Mouse (Mus musculus) megakaryocyte progenitor cell, adult 5-6 weeks (primary cell): ENCODE results near the gene Gmcl1. TPM values are rescaled to one million over a fixed set of nuclear protein-coding genes. Genes with fewer than 3 reads are reported as not detected.

Source experiments
- ATAC-seq: replicated peaks from 2 replicates; pipeline ENCODE4 v1.8.0; 2016; ENCODE audit warnings: mild to moderate bottlenecking, moderate TSS enrichment, inconsistent platforms; ENCODE audit not compliant: poor library complexity
- total RNA-seq, 2 experiments: library from RNA; stranded (forward) in 1 of 2; stranded (reverse) in 1 of 2; fragments of 157-497, 149-512 nt in 1 of 2; fragments of 200-1000 nt in 1 of 2; gene quantifications; 2 replicates each; pipeline versions ENCODE4 v1.2.3 to v1.2.4; 2015 to 2017

Gene Gmcl1
- total RNA-seq, 2 experiments from 2014 or later = 26.1 to 28.2 TPM

DNA sequence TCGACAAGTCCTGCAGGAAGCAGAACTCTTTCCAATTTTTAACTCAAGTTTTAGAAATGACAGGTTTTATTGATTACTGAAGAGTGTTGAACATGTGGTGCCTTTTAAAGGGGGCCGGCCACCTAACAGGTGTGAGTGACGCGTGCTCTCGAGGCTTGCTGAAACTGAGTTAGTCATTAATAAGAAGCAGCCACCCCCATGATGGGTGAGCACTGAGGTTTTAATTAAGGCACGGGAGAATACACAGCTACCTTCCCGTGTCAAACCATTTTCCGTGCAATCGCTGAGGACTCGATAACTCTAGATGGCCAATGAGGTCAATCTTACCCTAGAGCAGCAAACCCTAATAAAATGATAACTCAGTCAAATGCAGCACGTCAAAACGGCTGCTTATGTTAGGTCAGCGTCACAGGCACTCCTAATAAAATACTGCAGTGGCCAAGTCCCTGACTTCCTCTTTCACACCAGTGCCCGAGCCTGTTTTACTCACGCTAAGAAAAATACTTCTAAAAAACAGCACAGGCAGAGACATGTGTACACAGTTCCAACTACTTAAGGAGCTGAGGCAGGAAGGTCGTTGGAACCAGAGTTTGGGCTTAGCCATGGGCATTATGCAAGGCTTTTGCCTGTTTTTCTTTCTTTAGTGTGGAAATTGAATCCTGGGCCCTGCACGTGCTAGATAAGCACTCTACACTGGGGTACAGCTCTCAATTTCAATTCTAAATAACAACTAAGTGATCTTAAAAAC lies 67.4 kb downstream of the Gmcl1 start:
- no peak for ATAC-seq

- no peak for ATAC-seq
These were observed 68.1 kb downstream of the Gmcl1 start for GRCm38 (mm10) chr6:86665076-86665475.

GRCm38 (mm10) chr6:86660161-86660877 lies 72.9 kb downstream of the Gmcl1 start:
- ATAC-seq = peak; percentile 89

GRCm38 (mm10) chr6:86658501-86658900 lies 74.7 kb downstream of the Gmcl1 start:
- no peak for ATAC-seq

GRCm38 (mm10) chr6:86654270-86654916 lies 78.8 kb downstream of the Gmcl1 start:
- peak; percentile 60 for ATAC-seq

GRCm38 (mm10) chr6:86653026-86653425 lies 80.2 kb downstream of the Gmcl1 start:
- no peak for ATAC-seq

GRCm38 (mm10) chr6:86646143-86646542 lies 87.0 kb downstream of the Gmcl1 start:
- ATAC-seq = no peak

DNA sequence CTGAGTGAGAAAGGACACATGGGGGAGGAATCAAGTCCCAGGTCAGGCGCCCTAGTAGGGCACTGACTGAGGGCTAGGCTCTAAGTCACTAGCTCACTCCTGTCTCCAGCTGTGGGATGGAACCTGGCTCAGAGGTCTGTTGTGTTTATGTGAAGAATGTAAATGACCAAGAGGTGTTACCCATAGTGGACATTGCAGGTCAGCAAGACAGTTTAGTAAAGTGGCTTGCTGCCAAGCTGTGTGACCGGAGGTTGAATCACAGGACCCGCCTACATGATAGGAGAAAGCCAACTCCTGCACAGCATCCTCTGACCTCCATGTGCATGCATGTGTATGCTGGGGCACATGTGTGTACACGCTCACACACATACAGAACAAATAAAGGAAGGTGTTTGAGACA lies 87.6 kb downstream of the Gmcl1 start:
- no peak for ATAC-seq

- ATAC-seq = no peak
These were observed 88.3 kb downstream of the Gmcl1 start for GRCm38 (mm10) chr6:86644775-86645400.

Other genes with a start within 250 kb of the Gmcl1 start
- 333 and 352 TPM in 2 replicates for gene Pcbp1, start 207.1 kb downstream of the Gmcl1 start, total RNA-seq (2015)
- gene Pcbp1, start 207.1 kb downstream of the Gmcl1 start, total RNA-seq (2017) = 107 and 114 TPM in 2 replicates
- 1.3 and 1.9 TPM in 2 replicates for gene Asprv1, start 105.2 kb downstream of the Gmcl1 start, total RNA-seq (2015)
- gene Asprv1, start 105.2 kb downstream of the Gmcl1 start, total RNA-seq (2017) = 0.98 and 1.5 TPM in 2 replicates
- gene Mxd1, start 64.2 kb downstream of the Gmcl1 start, total RNA-seq (2015) = 17.6 and 19.4 TPM in 2 replicates
- gene Mxd1, start 64.2 kb downstream of the Gmcl1 start, total RNA-seq (2017) = 17.6 and 18.1 TPM in 2 replicates
- 80.1 and 86.4 TPM in 2 replicates for gene Snrnp27, start 48.9 kb downstream of the Gmcl1 start, total RNA-seq (2015)
- gene Snrnp27, start 48.9 kb downstream of the Gmcl1 start, total RNA-seq (2017) = 87.2 and 125 TPM in 2 replicates
- 14.6 and 18.4 TPM in 2 replicates for gene Anxa4, start 60.2 kb upstream of the Gmcl1 start, total RNA-seq (2015)
- gene Anxa4, start 60.2 kb upstream of the Gmcl1 start, total RNA-seq (2017) = 15.3 and 21.2 TPM in 2 replicates
- 30.1 and 30.6 TPM in 2 replicates for gene Aak1, start 116.1 kb upstream of the Gmcl1 start, total RNA-seq (2015)
- gene Aak1, start 116.1 kb upstream of the Gmcl1 start, total RNA-seq (2017) = 6.0 and 11.0 TPM in 2 replicates